Mouse (Mus musculus) embryonic facial prominence, embryonic 14.5 days (tissue): Measurements from ENCODE around the gene Tmem101. TPM values are rescaled to one million over a fixed set of nuclear protein-coding genes. Genes with fewer than 3 reads are reported as not detected.

Experiments
- ATAC-seq: fragments of 200-750 bp; cut with Nextera tagmentation; 2 replicates; pipeline ENCODE4 v1.8.0; 2017; ENCODE audit warnings: low read depth, moderate number of reproducible peaks, moderate TSS enrichment
- DNase-seq: peaks from one replicate; pipeline ENCODE4 v3.0.0-alpha.2; 2015; ENCODE audit warnings: low spot score
- H3K27ac ChIP-seq: fragments of 300-500 bp; sonication (generic); replicated peaks from 2 replicates; pipeline ENCODE4 v1.5.1; 2014; ENCODE audit warnings: low read depth, mild to moderate bottlenecking, low read length, moderate library complexity
- H3K27me3 ChIP-seq: fragments of 300-500 bp; sonication (generic); replicated peaks from 2 replicates; pipeline ENCODE4 v1.6.1; 2014; ENCODE audit warnings: low read length; ENCODE audit not compliant: control insufficient read depth, insufficient read depth
- H3K36me3 ChIP-seq: fragments of 300-500 bp; sonication (generic); 2 replicates; pipeline ENCODE4 v1.6.1; 2014; ENCODE audit warnings: low read length, mixed read lengths; ENCODE audit not compliant: control insufficient read depth, insufficient read depth
- H3K4me1 ChIP-seq: fragments of 300-500 bp; sonication (generic); 2 replicates; pipeline ENCODE4 v1.6.1; 2014; ENCODE audit warnings: antibody characterized with exemption, low read length; ENCODE audit not compliant: control insufficient read depth, insufficient read depth
- H3K4me2 ChIP-seq: fragments of 300-500 bp; sonication (generic); 2 replicates; pipeline ENCODE4 v1.6.1; 2014; ENCODE audit warnings: low read depth, mild to moderate bottlenecking, low read length, moderate library complexity, mixed read lengths
- H3K4me3 ChIP-seq: fragments of 300-500 bp; sonication (generic); 2 replicates; pipeline ENCODE4 v1.5.1; 2014; ENCODE audit warnings: low read depth, mild to moderate bottlenecking, low read length
- H3K9ac ChIP-seq: fragments of 300-500 bp; sonication (generic); 2 replicates; pipeline ENCODE4 v1.6.1; 2014; ENCODE audit warnings: low read depth, mild to moderate bottlenecking, low read length, moderate library complexity, mixed read lengths
- H3K9me3 ChIP-seq: fragments of 300-500 bp; sonication (generic); 2 replicates; pipeline ENCODE4 v1.6.1; 2016; ENCODE audit warnings: low read length; ENCODE audit not compliant: control insufficient read depth
- WGBS: fragments of 180-500 bp; shearing (Covaris S2); extraction: QIAGEN DNeasy Blood & Tissue Kit; methylation state at CpG from one replicate; pipeline ENCODE4 v1.1.7; 2014; 5-methylcytosine and 5-hydroxymethylcytosine counted together
- polyA plus RNA-seq: library from polyadenylated mRNA; unstranded; fragments of >200 nt; fragmentation: Nextera tagmentation; extraction: Ambion mirVana; gene quantifications from 2 replicates; pipeline ENCODE4 v1.2.1, GENCODE M21; 2014

Tmem101 gene
- polyA plus RNA-seq, 1 experiment from 2014 or later: 31.1 TPM

- Histone ChIP-seq H3K4me1 (no peaks in the 10 kb centered on the region), H3K27me3 (no peaks in the 10 kb centered on the region), H3K27ac (no peak overlapping the region), H3K36me3 (no peaks in the 10 kb centered on the region), H3K4me3 (no peak overlapping the region), H3K9ac (no peak overlapping the region), H3K9me3 (no peaks in the 10 kb centered on the region), H3K4me2 (no peak overlapping the region)
- WGBS: 78% methylated on average over 8 of the region's 8 CpGs
- ATAC-seq: no peak
- DNase-seq: no peak
Measured at GRCm38 (mm10) chr11:102116241-102116640, 40.0 kb downstream of the Tmem101 start.

GRCm38 (mm10) chr11:102111576-102111975 is 44.6 kb downstream of the Tmem101 start:
- no peaks in the 10 kb centered on the region for H3K9me3 ChIP-seq
- H3K27me3 ChIP-seq: peaks cover 28% of the 10 kb centered on the region
- H3K4me1 ChIP-seq: no peaks in the 10 kb centered on the region
- H3K4me3 ChIP-seq: no peak overlapping the region
- ATAC-seq: no peak
- H3K27ac ChIP-seq: no peak overlapping the region
- DNase-seq: no peak
- H3K9ac ChIP-seq: no peak overlapping the region
- no peaks in the 10 kb centered on the region for H3K36me3 ChIP-seq
- H3K4me2 ChIP-seq: no peak overlapping the region
- 70% methylated on average over 5 of the region's 5 CpGs for WGBS

GRCm38 (mm10) chr11:102107732-102108131 is 48.5 kb downstream of the Tmem101 start, which contains the start of gene Pyy:
Pyy (minus strand) TSS chr11:102107832.
- DNase-seq (no peak), ATAC-seq (no peak)
- Histone ChIP-seq H3K27me3 (peaks cover 56% of the 10 kb centered on the region), H3K9me3 (no peaks in the 10 kb centered on the region), H3K9ac (no peak within 1 kb of the TSS), H3K36me3 (no peaks in the 10 kb centered on the region), H3K27ac (no peak within 1 kb of the TSS), H3K4me1 (no peaks in the 10 kb centered on the region), H3K4me3 (peak within 1 kb of the TSS; percentile 11; the same call in 1 of the 2 replicates), H3K4me2 (peak within 1 kb of the TSS; percentile 24)
- 9% methylated on average over 9 of the region's 9 CpGs for WGBS

GRCm38 (mm10) chr11:102106911-102107310 is 49.3 kb downstream of the Tmem101 start:
- Histone ChIP-seq H3K4me3 (peak overlapping the region; percentile 11; the same call in 1 of the 2 replicates), H3K9ac (no peak overlapping the region), H3K27me3 (peaks cover 56% of the 10 kb centered on the region), H3K9me3 (no peaks in the 10 kb centered on the region), H3K4me2 (peak overlapping the region; percentile 24), H3K36me3 (no peaks in the 10 kb centered on the region), H3K4me1 (no peaks in the 10 kb centered on the region), H3K27ac (no peak overlapping the region)
- no peak for ATAC-seq
- under 1% methylated on average over 15 of the region's 21 CpGs for WGBS
- DNase-seq: no peak

Other genes with a start within 250 kb of the Tmem101 start
- not detected in 2 replicates for gene Sost, start 189.4 kb downstream of the Tmem101 start, polyA plus RNA-seq
- gene Cfap97d1, start 172.1 kb downstream of the Tmem101 start, polyA plus RNA-seq: not detected in 2 replicates
- 33.3 and 38.3 TPM in 2 replicates for gene Dusp3, start 169.4 kb downstream of the Tmem101 start, polyA plus RNA-seq
- gene Mpp3, start 127.9 kb downstream of the Tmem101 start, polyA plus RNA-seq: 6.3 and 6.4 TPM in 2 replicates
- gene Cd300lg, start 114.9 kb downstream of the Tmem101 start, polyA plus RNA-seq: 0.70 and 0.85 TPM in 2 replicates
- 7.6 and 8.4 TPM in 2 replicates for gene Mpp2, start 67.9 kb downstream of the Tmem101 start, polyA plus RNA-seq
- gene Ppy, start 55.1 kb downstream of the Tmem101 start, polyA plus RNA-seq: not detected in 2 replicates
- 0.58 and 0.90 TPM in 2 replicates for gene Pyy, start 48.6 kb downstream of the Tmem101 start, polyA plus RNA-seq
- gene Nags, start 10.9 kb downstream of the Tmem101 start, polyA plus RNA-seq: 0.28 and 0.49 TPM in 2 replicates
- 92.9 and 98.4 TPM in 2 replicates for gene Lsm12, start 28.9 kb upstream of the Tmem101 start, polyA plus RNA-seq
- 27.9 and 29.3 TPM in 2 replicates for gene G6pc3, start 33.2 kb upstream of the Tmem101 start, polyA plus RNA-seq
- 44.0 and 47.2 TPM in 2 replicates for gene Hdac5, start 73.8 kb upstream of the Tmem101 start, polyA plus RNA-seq
- 11.7 and 12.6 TPM in 2 replicates for gene BC030867, start 92.5 kb upstream of the Tmem101 start, polyA plus RNA-seq
- gene Asb16, start 112.3 kb upstream of the Tmem101 start, polyA plus RNA-seq: 0.25 and 0.33 TPM in 2 replicates
- gene Tmub2, start 128.5 kb upstream of the Tmem101 start, polyA plus RNA-seq: 49.8 and 55.9 TPM in 2 replicates
- gene Atxn7l3, start 140.2 kb upstream of the Tmem101 start, polyA plus RNA-seq: 19.5 and 20.8 TPM in 2 replicates
- 73.3 and 83.9 TPM in 2 replicates for gene Ubtf, start 163.3 kb upstream of the Tmem101 start, polyA plus RNA-seq
- 6.0 and 6.8 TPM in 2 replicates for gene Slc4a1, start 209.8 kb upstream of the Tmem101 start, polyA plus RNA-seq
- gene Rundc3a, start 237.0 kb upstream of the Tmem101 start, polyA plus RNA-seq: 7.1 and 7.8 TPM in 2 replicates